28 mouse cellular contexts compared by ENCODE assay signal in genomic region chr2:167568112-167568511, GRCm38 (mm10). TPM values are rescaled to one million over a fixed set of nuclear protein-coding genes. Genes with fewer than 3 reads are reported as not detected.
DNase-seq lines count a peak whose midpoint lies in the region; ATAC-seq lines count a peak whose summit lies in the region.
"Had no signal": no experiment of that assay in that cellular context is flagged by ENCODE, and none has a peak within 500 bp of the region (broad histone marks: within the 10 kb centered on the region; RNA-seq: fewer than 3 reads in every experiment).

No protein-coding gene starts in this region.

- H3K4me2 ChIP-seq in kidney, embryonic 15.5 days = no peak overlapping the region
- H3K4me2 ChIP-seq in liver, embryonic 11.5 days = no peak overlapping the region
- H3K4me2 ChIP-seq: hindbrain, embryonic 15.5 days; liver, embryonic 15.5 days; midbrain, embryonic 11.5 days; neural tube, embryonic 12.5 days had no signal

- H3K4me3 ChIP-seq in heart, embryonic 10.5 days = no peak overlapping the region
- H3K4me3 ChIP-seq in kidney, embryonic 15.5 days (replicated peaks) = no peak overlapping the region
- no peak overlapping the region for H3K4me3 ChIP-seq in embryonic facial prominence, embryonic 10.5 days
- no peak overlapping the region for H3K4me3 ChIP-seq in limb, embryonic 10.5 days
- no peak overlapping the region for H3K4me3 ChIP-seq in liver, embryonic 11.5 days (ENCODE audit: low read depth, low read length)
- H3K4me3 ChIP-seq: erythroblast, embryonic 14.5 days; gastrocnemius, adult 2 months; hindbrain, embryonic 15.5 days; liver, embryonic 15.5 days; myocyte; neural tube, embryonic 12.5 days had no signal

- H3K36me3 ChIP-seq in heart, embryonic 10.5 days = no peaks in the 10 kb centered on the region
- H3K36me3 ChIP-seq in kidney, embryonic 15.5 days = no peaks in the 10 kb centered on the region
- no peaks in the 10 kb centered on the region for H3K36me3 ChIP-seq in embryonic facial prominence, embryonic 10.5 days (replicated peaks)
- no peaks in the 10 kb centered on the region for H3K36me3 ChIP-seq in limb, embryonic 10.5 days
- H3K36me3 ChIP-seq in liver, embryonic 11.5 days (ENCODE audit: control insufficient read depth, insufficient read depth, low read length) = no peaks in the 10 kb centered on the region
- H3K36me3 ChIP-seq: G1E; hindbrain, embryonic 15.5 days; liver, embryonic 15.5 days; neural tube, embryonic 12.5 days had no signal

- no peaks in the 10 kb centered on the region for H3K9me3 ChIP-seq in heart, embryonic 10.5 days
- H3K9me3 ChIP-seq in kidney, embryonic 15.5 days (replicated peaks) = no peaks in the 10 kb centered on the region
- H3K9me3 ChIP-seq in embryonic facial prominence, embryonic 10.5 days = no peaks in the 10 kb centered on the region
- H3K9me3 ChIP-seq in limb, embryonic 10.5 days (replicated peaks) = no peaks in the 10 kb centered on the region
- H3K9me3 ChIP-seq in liver, embryonic 11.5 days (ENCODE audit: control insufficient read depth, low read length) = no peaks in the 10 kb centered on the region
- H3K9me3 ChIP-seq: G1E; hindbrain, embryonic 15.5 days; liver, embryonic 15.5 days; neural tube, embryonic 12.5 days had no signal

- H3K27me3 ChIP-seq in heart, embryonic 10.5 days (ENCODE audit: insufficient read depth, poor library complexity, severe bottlenecking) = peaks cover 3% of the 10 kb centered on the region; the same call in 1 of the 2 replicates
- no peaks in the 10 kb centered on the region for H3K27me3 ChIP-seq in kidney, embryonic 15.5 days
- H3K27me3 ChIP-seq in embryonic facial prominence, embryonic 10.5 days (replicated peaks; ENCODE audit: low read depth, poor library complexity, severe bottlenecking) = no peaks in the 10 kb centered on the region
- no peaks in the 10 kb centered on the region for H3K27me3 ChIP-seq in limb, embryonic 10.5 days (ENCODE audit: low read depth, poor library complexity, severe bottlenecking)
- no peaks in the 10 kb centered on the region for H3K27me3 ChIP-seq in liver, embryonic 11.5 days (replicated peaks; ENCODE audit: control insufficient read depth, insufficient read depth, low read length)
- H3K27me3 ChIP-seq: hindbrain, embryonic 15.5 days; liver, embryonic 15.5 days; neural tube, embryonic 12.5 days had no signal

- H3K27ac ChIP-seq in heart, embryonic 10.5 days = peak overlapping the region; percentile 67
- 0 out of 2 replicates have a peak overlapping the region, but pooled peaks have one; percentile 7 for H3K27ac ChIP-seq in kidney, embryonic 15.5 days
- peak overlapping the region; percentile 67 for H3K27ac ChIP-seq in embryonic facial prominence, embryonic 10.5 days (replicated peaks)
- H3K27ac ChIP-seq in limb, embryonic 10.5 days = peak overlapping the region; percentile 75
- no peak overlapping the region for H3K27ac ChIP-seq in liver, embryonic 11.5 days (ENCODE audit: low read depth, low read length)
- H3K27ac ChIP-seq: gastrocnemius, adult 2 months; hindbrain, embryonic 15.5 days; kidney, postnatal 0 days; liver, embryonic 15.5 days; neural tube, embryonic 12.5 days had no signal

- no peak overlapping the region for H3K9ac ChIP-seq in kidney, embryonic 15.5 days
- H3K9ac ChIP-seq in liver, embryonic 11.5 days (ENCODE audit: low read depth, low read length) = no peak overlapping the region
- H3K9ac ChIP-seq: hindbrain, embryonic 15.5 days; liver, embryonic 15.5 days; neural tube, embryonic 12.5 days had no signal

- no peak for ATAC-seq in kidney, embryonic 15.5 days (replicated peaks; ENCODE audit: low FRiP score)
- ATAC-seq in liver, embryonic 11.5 days (replicated peaks; ENCODE audit: low FRiP score) = no peak
- ATAC-seq in inflammation-experienced regulatory T-cells, adult 6 months = no peak
- ATAC-seq: forebrain, embryonic 16.5 days had no signal

- peaks cover 50% of the 10 kb centered on the region for H3K4me1 ChIP-seq in heart, embryonic 10.5 days
- peaks cover 46% of the 10 kb centered on the region for H3K4me1 ChIP-seq in kidney, embryonic 15.5 days
- peaks cover 67% of the 10 kb centered on the region for H3K4me1 ChIP-seq in embryonic facial prominence, embryonic 10.5 days
- H3K4me1 ChIP-seq in limb, embryonic 10.5 days = peaks cover 59% of the 10 kb centered on the region
- H3K4me1 ChIP-seq in liver, embryonic 11.5 days (replicated peaks; ENCODE audit: control insufficient read depth, insufficient read depth, low read length) = peaks cover 14% of the 10 kb centered on the region

- intact Hi-C loops in heart, postnatal 14 days (cut with DNase I) = loop anchor here (2.0 kb wide), 1 partner anchor 23 kb away; no protein-coding TSS in a partner anchor

- 79% methylated on average over 9 of the region's 9 CpGs for WGBS in heart, embryonic 10.5 days
- WGBS in kidney, embryonic 15.5 days = 63% methylated on average over 9 of the region's 9 CpGs
- WGBS in embryonic facial prominence, embryonic 10.5 days = 83% methylated on average over 9 of the region's 9 CpGs
- 89% methylated on average over 9 of the region's 9 CpGs for WGBS in limb, embryonic 10.5 days
- 73% methylated on average over 9 of the region's 9 CpGs for WGBS in liver, embryonic 11.5 days

- no peak for DNase-seq in heart, embryonic 10.5 days (ENCODE audit: low spot score)
- DNase-seq in heart, postnatal 14 days = no peak
- DNase-seq in kidney, adult 18-20 months = no peak
- no peak for DNase-seq in embryonic facial prominence, embryonic 10.5 days (ENCODE audit: low spot score)
- DNase-seq in limb, embryonic 10.5 days (ENCODE audit: low spot score) = no peak
- no peak for DNase-seq in liver, embryonic 11.5 days (ENCODE audit: low spot score)
- DNase-seq: adrenal gland, postnatal 10 days; cerebellum, adult 8-10 months; cerebellum, postnatal 25 days; gastrocnemius, adult 2 months; gastrocnemius, postnatal 36 days; heart, postnatal 4 days; layer of hippocampus, adult 9-11 months; liver; right cerebral cortex, adult 18-20 months; spleen, adult 18-20 months; thymus, postnatal 14 days had no signal

RNA-seq across cellular contexts. Expression of gene Snai1, which starts 30.1 kb away (rescaled TPM):
- 21.8 and 42.2 TPM in 2 replicates for polyA plus RNA-seq in heart, embryonic 10.5 days (2016; fragmentation: Nextera tagmentation; extraction: Ambion mirVana)
- total RNA-seq in heart, postnatal 14 days (2021) = 1 to 10 TPM; 3.0 to 3.1 TPM
- 34.3 and 37.7 TPM in 2 replicates for polyA plus RNA-seq in kidney, embryonic 15.5 days (2015; fragmentation: Nextera tagmentation; extraction: Ambion mirVana)
- polyA plus RNA-seq in embryonic facial prominence, embryonic 10.5 days (2016; fragmentation: Nextera tagmentation; extraction: Ambion mirVana) = 86.3 and 93.8 TPM in 2 replicates
- 94.9 and 118 TPM in 2 replicates for polyA plus RNA-seq in limb, embryonic 10.5 days (2016; fragmentation: Nextera tagmentation; extraction: Ambion mirVana)
- polyA plus RNA-seq in liver, embryonic 11.5 days (2014; fragmentation: Nextera tagmentation; extraction: Ambion mirVana) = 14.3 and 15.2 TPM in 2 replicates
- polyA plus RNA-seq in inflammation-experienced regulatory T-cells, adult 6 months (2017; shearing (Covaris generic)) = not detected
- total RNA-seq: G1E had no signal
- polyA plus RNA-seq: erythroblast, embryonic 14.5 days; G1E had no signal

Comparison
In these comparisons a context has a peak if more than half of its experiments do, and no peak if none do; other contexts are left out.
1. RNA of gene Snai1, which starts 30.1 kb away (polyA plus RNA-seq): 94.9 to 118 TPM in limb, embryonic 10.5 days, 86.3 to 93.8 TPM in embryonic facial prominence, embryonic 10.5 days, 21.8 to 42.2 TPM in heart, embryonic 10.5 days, 34.3 to 37.7 TPM in kidney, embryonic 15.5 days and 14.3 to 15.2 TPM in liver, embryonic 11.5 days; not detected in inflammation-experienced regulatory T-cells, adult 6 months; every median in the first group is over 10 times any median in the second.